ENCODE assay signal across 14 mouse cellular contexts in the genomic region with DNA sequence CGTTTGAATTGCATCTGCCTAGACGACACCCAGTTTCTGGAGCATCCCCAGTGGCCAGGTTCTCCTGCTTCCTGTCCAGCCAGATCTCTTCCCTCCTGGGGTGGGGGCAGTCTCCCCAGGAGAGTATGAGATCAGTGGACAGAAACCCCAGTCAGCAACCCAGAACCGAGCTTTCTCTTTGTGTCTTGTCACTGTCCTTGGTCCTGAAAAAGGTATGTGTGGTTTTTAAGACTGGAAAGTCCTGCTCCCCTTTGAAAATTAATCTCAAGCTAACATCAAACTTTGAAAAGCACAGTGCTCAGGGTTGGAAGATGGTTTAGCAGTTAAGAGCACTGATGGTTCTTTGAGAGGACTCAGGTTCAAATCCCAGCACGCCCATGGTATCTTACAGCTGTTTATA. TPM values are rescaled to one million over a fixed set of nuclear protein-coding genes. Genes with fewer than 3 reads are reported as not detected.
A peak's percentile ranks its signal among the peaks of the same experiment; 100 is the strongest.
DNase-seq lines count a peak whose midpoint lies in the region.
"Had no signal": no experiment of that assay in that cellular context is flagged by ENCODE, and none has a peak within 500 bp of the region (broad histone marks: within the 10 kb centered on the region; RNA-seq: fewer than 3 reads in every experiment).

No protein-coding gene starts in this region.

- peak; percentile 33 for DNase-seq in thymus, postnatal 0 days (ENCODE audit: low spot score)
- no peak for DNase-seq in thymus, adult 18-20 months
- DNase-seq in c-Kit-positive CD71-negative TER-119-negative erythroid progenitor cells, embryonic 14.5 days (ENCODE audit: low read depth): peak; percentile 17
- DNase-seq in hindlimb bud, embryonic 11.5 days (ENCODE audit: extremely low spot score, low read depth, low spot score): peak; percentile 31
- DNase-seq in gastrocnemius, postnatal 14 days: no peak
- no peak for DNase-seq in kidney, adult 9 months
- DNase-seq in cerebellum, adult 11-12 months: no peak
- DNase-seq: adrenal gland, adult 2 months; heart, adult 2 months; heart, postnatal 4 days; kidney, adult 2 months; right cerebral cortex, postnatal 4 days; thymus, postnatal 4 days had no signal

- intact Hi-C loops in gastrocnemius, postnatal 14 days (cut with DNase I; ENCODE audit: low total_unique reads): no loop called here

RNA-seq across cellular contexts. Expression of a gene that starts 46.7 kb away (rescaled TPM):
- polyA plus RNA-seq in thymus, postnatal 0 days (2015; fragmentation: Nextera tagmentation; extraction: Ambion mirVana): 0.22 and 0.27 TPM in 2 replicates
- total RNA-seq in gastrocnemius, postnatal 14 days (2021): not detected
- total RNA-seq: heart, adult 2 months; heart, postnatal 4 days had no signal
- polyA plus RNA-seq: heart, adult 2 months; liver, embryonic 15.5 days had no signal

Comparison
In these comparisons a context has a peak if more than half of its experiments do, and no peak if none do; other contexts are left out.
1. DNase-seq: peak in thymus, postnatal 0 days (single experiment), c-Kit-positive CD71-negative TER-119-negative erythroid progenitor cells, embryonic 14.5 days (single experiment) and hindlimb bud, embryonic 11.5 days (single experiment); none in thymus, adult 18-20 months (0 of 2), gastrocnemius, postnatal 14 days (single experiment), kidney, adult 9 months (single experiment) and cerebellum, adult 11-12 months (single experiment).